Mouse (Mus musculus): ENCODE results near the gene Zfp385b.

Gene Zfp385b

GRCm38 (mm10) chr2:77819539-77819938 lies at the start of gene Zfp385b:
Gene Zfp385b (minus strand): TSS chr2:77819639.
- DNase-seq: no peak

GRCm38 (mm10) chr2:77863934-77864333 lies 44.5 kb upstream of the Zfp385b start:
- DNase-seq: peak; percentile 74

- no peak for DNase-seq
These were observed 44.1 kb upstream of the Zfp385b start for GRCm38 (mm10) chr2:77863522-77863921.

- no peak for DNase-seq
These were observed 22.0 kb upstream of the Zfp385b start for GRCm38 (mm10) chr2:77841464-77841863.

- DNase-seq: no peak
These were observed 20.1 kb upstream of the Zfp385b start for GRCm38 (mm10) chr2:77839587-77839986.

- no peak for DNase-seq
These were observed 19.2 kb upstream of the Zfp385b start for GRCm38 (mm10) chr2:77838688-77839087.

- no peak for DNase-seq
These were observed 16.3 kb upstream of the Zfp385b start for GRCm38 (mm10) chr2:77835781-77836180.

- no peak for DNase-seq
These were observed 6.8 kb upstream of the Zfp385b start for GRCm38 (mm10) chr2:77826133-77826828.

- no peak for DNase-seq
These were observed 3.6 kb upstream of the Zfp385b start for GRCm38 (mm10) chr2:77823026-77823425.

GRCm38 (mm10) chr2:77817357-77817894 lies 2.0 kb downstream of the Zfp385b start:
- DNase-seq: no peak

- DNase-seq: peak; percentile 72
These were observed 2.8 kb downstream of the Zfp385b start for GRCm38 (mm10) chr2:77816413-77817314.

- DNase-seq: peak; percentile 41
These were observed 3.5 kb downstream of the Zfp385b start for GRCm38 (mm10) chr2:77815775-77816412.

GRCm38 (mm10) chr2:77814896-77815295 lies 4.5 kb downstream of the Zfp385b start:
- DNase-seq: no peak

- DNase-seq: no peak
These were observed 6.4 kb downstream of the Zfp385b start for GRCm38 (mm10) chr2:77813029-77813428.

- no peak for DNase-seq
These were observed 8.7 kb downstream of the Zfp385b start for GRCm38 (mm10) chr2:77810748-77811147.

- DNase-seq: no peak
These were observed 14.7 kb downstream of the Zfp385b start for GRCm38 (mm10) chr2:77804781-77805180.

GRCm38 (mm10) chr2:77802291-77802690 lies 17.1 kb downstream of the Zfp385b start:
- DNase-seq: no peak

- DNase-seq: no peak
These were observed 18.0 kb downstream of the Zfp385b start for GRCm38 (mm10) chr2:77801430-77801829.

- no peak for DNase-seq
These were observed 18.4 kb downstream of the Zfp385b start for GRCm38 (mm10) chr2:77801009-77801408.

- no peak for DNase-seq
These were observed 22.2 kb downstream of the Zfp385b start for GRCm38 (mm10) chr2:77797233-77797632.

- peak; percentile 59 for DNase-seq
These were observed 23.4 kb downstream of the Zfp385b start for GRCm38 (mm10) chr2:77795859-77796552.

GRCm38 (mm10) chr2:77790846-77791245 lies 28.6 kb downstream of the Zfp385b start:
- no peak for DNase-seq

GRCm38 (mm10) chr2:77790295-77790694 lies 29.1 kb downstream of the Zfp385b start:
- DNase-seq: no peak
